Mouse (Mus musculus) cortical plate, adult 2 months (tissue): ENCODE results near the gene Rpain.

ENCODE experiments used
- CTCF ChIP-seq: fragments of 200-500 bp; IDR thresholded peaks from 2 replicates; pipeline ENCODE4 v1.5.1; 2011; ENCODE audit warnings: mild to moderate bottlenecking, control low read depth, low read length; ENCODE audit not compliant: insufficient read depth; ENCODE audit errors: extremely low read depth
- POLR2A ChIP-seq: fragments of 200-500 bp; IDR thresholded peaks from 2 replicates; pipeline ENCODE4 v1.6.1; 2011; ENCODE audit warnings: mild to moderate bottlenecking, low read length, control low read depth; ENCODE audit not compliant: insufficient read depth; ENCODE audit errors: extremely low read depth

GRCm38 (mm10) chr11:71007026-71007425, 37.0 kb downstream of the Rpain start:
- TF ChIP-seq CTCF (no peak), POLR2A (no peak)
